Mouse (Mus musculus): ENCODE measurements around the gene 1500011B03Rik. TPM values are rescaled to one million over a fixed set of nuclear protein-coding genes. Genes with fewer than 3 reads are reported as not detected.

Gene 1500011B03Rik
- total and polyA plus RNA-seq, 2 experiments from 2014 or later = 31.3 to 37.2 TPM

- TF ChIP-seq CTCF (IDR thresholded peaks at IDR 0.05; ENCODE audit: low read depth) (no peak), EP300 (IDR thresholded peaks at IDR 0.05; ENCODE audit: low read depth) (no peak)
- Histone ChIP-seq H3K27ac (ENCODE audit: low read depth) (peak overlapping the region; percentile 84), H3K4me1 (ENCODE audit: control insufficient read depth, insufficient read depth) (peaks cover 22% of the 10 kb centered on the region), H3K9me3 (replicated peaks; ENCODE audit: control insufficient read depth, low read length) (no peaks in the 10 kb centered on the region), H3K9ac (replicated peaks; ENCODE audit: low read depth, low read length) (peak overlapping the region; percentile 27; the same call in 1 of the 2 replicates), H3K4me2 (ENCODE audit: low read depth, low read length) (peak overlapping the region; percentile 30), H3K36me3 (replicated peaks; ENCODE audit: control insufficient read depth, insufficient read depth, low read length) (peaks cover 38% of the 10 kb centered on the region), H3K4me3 (ENCODE audit: low read depth, low read length) (no peak overlapping the region), H3K27me3 (ENCODE audit: control insufficient read depth, insufficient read depth, low read length) (no peaks in the 10 kb centered on the region)
- DNase-seq (ENCODE audit: low spot score) (peak; percentile 72), ATAC-seq (ENCODE audit: insufficient read depth, low read depth) (peak; percentile 44; the same call in 1 of the 2 replicates)
- WGBS = 53% methylated on average over 15 of the region's 15 CpGs
Measured at GRCm38 (mm10) chr5:114805436-114806350, 17.6 kb downstream of the 1500011B03Rik start.

GRCm38 (mm10) chr5:114804958-114805357 lies 18.3 kb downstream of the 1500011B03Rik start:
- Histone ChIP-seq H3K4me1 (ENCODE audit: control insufficient read depth, insufficient read depth) (peaks cover 22% of the 10 kb centered on the region), H3K4me2 (ENCODE audit: low read depth, low read length) (no peak overlapping the region), H3K4me3 (ENCODE audit: low read depth, low read length) (no peak overlapping the region), H3K9me3 (replicated peaks; ENCODE audit: control insufficient read depth, low read length) (no peaks in the 10 kb centered on the region), H3K27ac (ENCODE audit: low read depth) (peak overlapping the region; percentile 84), H3K36me3 (replicated peaks; ENCODE audit: control insufficient read depth, insufficient read depth, low read length) (peaks cover 41% of the 10 kb centered on the region), H3K9ac (replicated peaks; ENCODE audit: low read depth, low read length) (no peak overlapping the region), H3K27me3 (ENCODE audit: control insufficient read depth, insufficient read depth, low read length) (no peaks in the 10 kb centered on the region)
- WGBS = 55% methylated on average over 3 of the region's 3 CpGs
- no peak; the same call in 1 of the 2 replicates for ATAC-seq (ENCODE audit: insufficient read depth, low read depth)
- peak; percentile 37 for DNase-seq (ENCODE audit: low spot score)
- TF ChIP-seq EP300 (IDR thresholded peaks at IDR 0.05; ENCODE audit: low read depth) (no peak), CTCF (IDR thresholded peaks at IDR 0.05; ENCODE audit: low read depth) (peak; percentile 44)

GRCm38 (mm10) chr5:114804335-114804734 lies 18.9 kb downstream of the 1500011B03Rik start:
- ATAC-seq (ENCODE audit: insufficient read depth, low read depth) = no peak
- peaks cover 22% of the 10 kb centered on the region for H3K4me1 ChIP-seq (ENCODE audit: control insufficient read depth, insufficient read depth)
- TF ChIP-seq EP300 (IDR thresholded peaks at IDR 0.05; ENCODE audit: low read depth) (no peak), CTCF (IDR thresholded peaks at IDR 0.05; ENCODE audit: low read depth) (no peak)
- H3K4me3 ChIP-seq (ENCODE audit: low read depth, low read length) = no peak overlapping the region
- H3K4me2 ChIP-seq (ENCODE audit: low read depth, low read length) = no peak overlapping the region
- no peak overlapping the region for H3K9ac ChIP-seq (replicated peaks; ENCODE audit: low read depth, low read length)
- H3K27me3 ChIP-seq (ENCODE audit: control insufficient read depth, insufficient read depth, low read length) = no peaks in the 10 kb centered on the region
- no peak overlapping the region for H3K27ac ChIP-seq (ENCODE audit: low read depth)
- H3K36me3 ChIP-seq (replicated peaks; ENCODE audit: control insufficient read depth, insufficient read depth, low read length) = peaks cover 48% of the 10 kb centered on the region
- WGBS = 94% methylated on average over 13 of the region's 13 CpGs
- no peaks in the 10 kb centered on the region for H3K9me3 ChIP-seq (replicated peaks; ENCODE audit: control insufficient read depth, low read length)
- no peak for DNase-seq (ENCODE audit: low spot score)

- WGBS = 87% methylated on average over 13 of the region's 13 CpGs
- Histone ChIP-seq H3K27ac (ENCODE audit: low read depth) (no peak overlapping the region), H3K27me3 (ENCODE audit: control insufficient read depth, insufficient read depth, low read length) (no peaks in the 10 kb centered on the region), H3K4me3 (ENCODE audit: low read depth, low read length) (no peak overlapping the region), H3K4me2 (ENCODE audit: low read depth, low read length) (no peak overlapping the region), H3K36me3 (replicated peaks; ENCODE audit: control insufficient read depth, insufficient read depth, low read length) (peaks cover 55% of the 10 kb centered on the region), H3K9ac (replicated peaks; ENCODE audit: low read depth, low read length) (no peak overlapping the region), H3K4me1 (ENCODE audit: control insufficient read depth, insufficient read depth) (peaks cover 19% of the 10 kb centered on the region), H3K9me3 (replicated peaks; ENCODE audit: control insufficient read depth, low read length) (no peaks in the 10 kb centered on the region)
- DNase-seq (ENCODE audit: low spot score) (no peak), ATAC-seq (ENCODE audit: insufficient read depth, low read depth) (no peak)
- TF ChIP-seq CTCF (IDR thresholded peaks at IDR 0.05; ENCODE audit: low read depth) = no peak
- no peak for TF ChIP-seq EP300 (IDR thresholded peaks at IDR 0.05; ENCODE audit: low read depth)
Measured at GRCm38 (mm10) chr5:114803231-114803630, 20.0 kb downstream of the 1500011B03Rik start.

GRCm38 (mm10) chr5:114801841-114802240 lies 21.4 kb downstream of the 1500011B03Rik start:
- no peak for ATAC-seq (ENCODE audit: insufficient read depth, low read depth)
- Histone ChIP-seq H3K4me2 (ENCODE audit: low read depth, low read length) (no peak overlapping the region), H3K9me3 (replicated peaks; ENCODE audit: control insufficient read depth, low read length) (no peaks in the 10 kb centered on the region), H3K4me3 (ENCODE audit: low read depth, low read length) (no peak overlapping the region), H3K27ac (ENCODE audit: low read depth) (no peak overlapping the region), H3K9ac (replicated peaks; ENCODE audit: low read depth, low read length) (no peak overlapping the region), H3K36me3 (replicated peaks; ENCODE audit: control insufficient read depth, insufficient read depth, low read length) (peaks cover 68% of the 10 kb centered on the region), H3K27me3 (ENCODE audit: control insufficient read depth, insufficient read depth, low read length) (no peaks in the 10 kb centered on the region), H3K4me1 (ENCODE audit: control insufficient read depth, insufficient read depth) (peaks cover 6% of the 10 kb centered on the region)
- no peak for DNase-seq (ENCODE audit: low spot score)
- TF ChIP-seq EP300 (IDR thresholded peaks at IDR 0.05; ENCODE audit: low read depth) (no peak), CTCF (IDR thresholded peaks at IDR 0.05; ENCODE audit: low read depth) (no peak)
- WGBS = 96% methylated on average over 6 of the region's 6 CpGs

All from heart, postnatal 0 days (tissue).